Mouse (Mus musculus) spleen, adult 18-20 months (tissue): ENCODE data around the gene Tedc2.

Experiments used
- DNase-seq, 2 experiments: peaks; one replicate each; pipeline ENCODE4 v3.0.0; 2022; ENCODE audit warnings: mixed read lengths in 2 of 2

Gene Tedc2

GRCm38 (mm10) chr17:24211631-24212440 lies 8.8 kb downstream of the Tedc2 start:
- peak in 1 of 2 experiments; percentile 6 for DNase-seq

- no peak for DNase-seq
These were observed 10.1 kb downstream of the Tedc2 start for GRCm38 (mm10) chr17:24210591-24210990.

- no peak for DNase-seq
These were observed 10.8 kb downstream of the Tedc2 start for GRCm38 (mm10) chr17:24209916-24210240.

- DNase-seq = no peak
These were observed 11.4 kb downstream of the Tedc2 start, which contains the start of gene Ntn3 for GRCm38 (mm10) chr17:24209043-24209915. Gene Ntn3, minus strand, starts transcription at chr17:24209531.

GRCm38 (mm10) chr17:24208641-24209042 lies 12.0 kb downstream of the Tedc2 start:
- DNase-seq = peak in 1 of 2 experiments; percentile 19

GRCm38 (mm10) chr17:24207768-24208640 lies 12.6 kb downstream of the Tedc2 start:
- no peak for DNase-seq

GRCm38 (mm10) chr17:24206451-24207351 lies 13.9 kb downstream of the Tedc2 start:
- DNase-seq = peak; percentile 24 to 35

GRCm38 (mm10) chr17:24205908-24206361 lies 14.7 kb downstream of the Tedc2 start:
- no peak for DNase-seq

- DNase-seq = peak; percentile 72 to 80
These were observed 15.3 kb downstream of the Tedc2 start, which contains the start of gene Tbc1d24 for GRCm38 (mm10) chr17:24205284-24205888. Gene Tbc1d24, minus strand, starts transcription at chr17:24205562.

GRCm38 (mm10) chr17:24204846-24205245 lies 15.8 kb downstream of the Tedc2 start:
- no peak for DNase-seq

GRCm38 (mm10) chr17:24203611-24204534 lies 16.8 kb downstream of the Tedc2 start:
- no peak for DNase-seq

- DNase-seq = no peak
These were observed 17.6 kb downstream of the Tedc2 start for GRCm38 (mm10) chr17:24203068-24203467.

- no peak for DNase-seq
These were observed 19.6 kb downstream of the Tedc2 start for GRCm38 (mm10) chr17:24201092-24201491.

GRCm38 (mm10) chr17:24199741-24200140 lies 20.9 kb downstream of the Tedc2 start:
- DNase-seq = no peak

GRCm38 (mm10) chr17:24199252-24199651 lies 21.4 kb downstream of the Tedc2 start:
- no peak for DNase-seq

GRCm38 (mm10) chr17:24197032-24197824 lies 23.4 kb downstream of the Tedc2 start:
- no peak for DNase-seq

- DNase-seq = no peak
These were observed 25.3 kb downstream of the Tedc2 start for GRCm38 (mm10) chr17:24195349-24195748.

- DNase-seq = no peak
These were observed 26.9 kb downstream of the Tedc2 start for GRCm38 (mm10) chr17:24193769-24194168.

- no peak for DNase-seq
These were observed 27.4 kb downstream of the Tedc2 start for GRCm38 (mm10) chr17:24193268-24193667.
